Mouse (Mus musculus): Measurements from ENCODE around the gene Crim1. TPM values are rescaled to one million over a fixed set of nuclear protein-coding genes. Genes with fewer than 3 reads are reported as not detected.

Crim1 gene
- polyA plus RNA-seq, 1 experiment: 19.2 TPM

DNA sequence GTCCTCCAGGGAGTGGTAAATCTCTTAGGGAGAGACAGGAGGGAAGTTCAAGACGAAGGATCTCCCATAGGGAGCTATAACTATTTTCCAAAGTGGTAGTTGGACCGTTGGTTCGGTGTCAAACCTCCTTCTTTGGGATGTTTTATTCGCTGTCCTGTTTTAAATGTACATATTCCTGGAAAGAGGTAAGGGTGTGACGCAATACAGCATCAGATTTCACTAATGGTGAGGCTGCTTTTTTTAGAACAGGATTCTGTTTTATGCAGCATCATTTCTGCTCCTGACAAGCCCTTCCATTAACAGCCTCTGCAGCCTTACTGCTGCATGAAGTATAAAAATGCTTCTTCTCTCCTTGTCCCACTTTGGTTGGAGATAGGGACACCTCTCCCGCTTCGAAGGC, 95.9 kb downstream of the Crim1 start:
- Histone ChIP-seq H3K4me3 (ENCODE audit: control insufficient read depth, insufficient read depth, low read length) (no peak overlapping the region), H3K27me3 (ENCODE audit: control insufficient read depth, insufficient read depth, low read length) (no peaks in the 10 kb centered on the region), H3K4me1 (replicated peaks; ENCODE audit: control insufficient read depth, insufficient read depth, low read length) (no peaks in the 10 kb centered on the region; the same call in 1 of the 2 replicates), H3K36me3 (ENCODE audit: control insufficient read depth, insufficient read depth, low read length) (no peaks in the 10 kb centered on the region), H3K27ac (ENCODE audit: control insufficient read depth, insufficient read depth, low read length) (no peak overlapping the region)
- no peak for TF ChIP-seq POLR2A (IDR thresholded peaks at IDR 0.05; ENCODE audit: control insufficient read depth, extremely low read depth, insufficient read depth, low read length, poor library complexity)
- no peak for TF ChIP-seq CTCF (IDR thresholded peaks at IDR 0.05; ENCODE audit: borderline replicate concordance, control insufficient read depth, extremely low read depth, insufficient read depth, low read length, poor library complexity)
- WGBS: 92% methylated on average over 7 of the region's 7 CpGs
- DNase-seq: no peak

DNA sequence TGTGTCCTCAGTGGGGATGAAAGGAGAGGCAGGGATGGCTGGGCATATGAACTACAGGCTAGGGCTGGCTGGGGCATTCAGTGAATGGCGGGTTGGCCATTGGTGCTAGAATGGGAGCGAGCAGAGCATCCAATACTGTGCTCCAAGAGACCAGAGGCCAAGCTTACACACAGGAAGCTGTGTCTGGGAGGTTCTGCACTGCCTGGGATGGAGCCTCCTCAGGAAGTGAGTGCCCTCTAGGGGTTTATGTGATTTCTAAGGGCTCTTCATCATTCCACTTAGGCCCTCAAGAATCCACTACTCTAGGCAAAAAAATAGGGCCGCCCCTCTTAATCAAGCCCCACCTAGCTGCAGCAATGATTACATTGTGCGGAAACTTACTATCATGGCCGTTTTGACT, 98.1 kb downstream of the Crim1 start:
- H3K4me1 ChIP-seq (replicated peaks; ENCODE audit: control insufficient read depth, insufficient read depth, low read length): no peaks in the 10 kb centered on the region; the same call in 1 of the 2 replicates
- no peaks in the 10 kb centered on the region for H3K36me3 ChIP-seq (ENCODE audit: control insufficient read depth, insufficient read depth, low read length)
- H3K4me3 ChIP-seq (ENCODE audit: control insufficient read depth, insufficient read depth, low read length): no peak overlapping the region
- no peak overlapping the region for H3K27ac ChIP-seq (ENCODE audit: control insufficient read depth, insufficient read depth, low read length)
- 93% methylated on average over 5 of the region's 5 CpGs for WGBS
- no peak for TF ChIP-seq POLR2A (IDR thresholded peaks at IDR 0.05; ENCODE audit: control insufficient read depth, extremely low read depth, insufficient read depth, low read length, poor library complexity)
- TF ChIP-seq CTCF (IDR thresholded peaks at IDR 0.05; ENCODE audit: borderline replicate concordance, control insufficient read depth, extremely low read depth, insufficient read depth, low read length, poor library complexity): no peak
- no peak for DNase-seq
- H3K27me3 ChIP-seq (ENCODE audit: control insufficient read depth, insufficient read depth, low read length): no peaks in the 10 kb centered on the region

DNA sequence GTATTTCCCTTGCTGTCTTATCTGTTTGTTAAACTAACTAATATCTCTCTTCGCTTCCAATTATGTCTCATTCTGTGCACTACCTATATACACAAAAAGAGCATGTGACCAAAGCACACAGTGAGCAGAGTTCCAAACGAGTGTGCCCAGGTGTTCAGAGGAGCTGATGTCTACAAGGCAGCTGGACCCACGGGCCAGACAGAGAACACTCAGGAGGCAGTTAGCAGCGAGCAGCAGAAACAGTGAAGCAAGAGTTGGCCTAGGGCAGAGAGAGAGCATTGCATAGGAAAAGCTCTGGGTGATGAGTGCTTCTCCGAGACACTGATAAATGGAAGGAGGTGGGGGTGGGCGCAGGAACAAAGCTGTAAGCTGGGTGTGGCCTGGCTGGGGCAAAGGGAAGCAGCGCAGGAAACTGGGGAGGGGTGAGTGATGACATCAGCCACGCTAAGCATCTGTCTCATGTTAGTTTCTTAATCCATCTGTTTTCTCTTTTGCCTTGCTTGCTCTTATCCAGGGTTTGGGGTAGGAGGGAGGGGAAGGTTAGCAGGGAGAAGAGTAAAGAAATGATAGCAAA, 99.0 kb downstream of the Crim1 start:
- no peak for DNase-seq
- Histone ChIP-seq H3K4me1 (replicated peaks; ENCODE audit: control insufficient read depth, insufficient read depth, low read length) (no peaks in the 10 kb centered on the region; the same call in 1 of the 2 replicates), H3K36me3 (ENCODE audit: control insufficient read depth, insufficient read depth, low read length) (no peaks in the 10 kb centered on the region), H3K27ac (ENCODE audit: control insufficient read depth, insufficient read depth, low read length) (no peak overlapping the region), H3K27me3 (ENCODE audit: control insufficient read depth, insufficient read depth, low read length) (no peaks in the 10 kb centered on the region), H3K4me3 (ENCODE audit: control insufficient read depth, insufficient read depth, low read length) (no peak overlapping the region)
- TF ChIP-seq POLR2A (IDR thresholded peaks at IDR 0.05; ENCODE audit: control insufficient read depth, extremely low read depth, insufficient read depth, low read length, poor library complexity) (no peak), CTCF (IDR thresholded peaks at IDR 0.05; ENCODE audit: borderline replicate concordance, control insufficient read depth, extremely low read depth, insufficient read depth, low read length, poor library complexity) (no peak)
- whole genome bisulfite sequencing: 77% methylated on average over 8 of the region's 8 CpGs

DNA sequence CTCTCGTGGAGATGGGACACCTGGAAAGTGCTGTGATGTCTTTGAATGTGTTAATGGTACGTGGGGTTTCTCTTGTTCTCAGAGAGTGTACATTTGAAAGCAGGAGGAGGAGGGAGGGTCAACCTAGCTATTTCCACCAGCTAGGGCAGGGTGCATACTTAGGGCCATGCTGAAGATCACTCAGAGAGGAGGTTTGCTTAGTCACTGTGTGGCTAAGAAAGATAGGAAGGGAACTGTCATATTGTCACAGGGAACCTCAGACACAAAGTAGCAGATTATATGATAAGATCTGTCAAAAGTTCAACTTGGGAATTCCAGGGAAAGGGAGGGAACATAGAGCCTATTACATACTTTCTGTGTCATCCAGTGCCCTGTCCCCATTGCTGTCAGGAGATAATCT, 103.0 kb downstream of the Crim1 start:
- TF ChIP-seq POLR2A (IDR thresholded peaks at IDR 0.05; ENCODE audit: control insufficient read depth, extremely low read depth, insufficient read depth, low read length, poor library complexity) (no peak), CTCF (IDR thresholded peaks at IDR 0.05; ENCODE audit: borderline replicate concordance, control insufficient read depth, extremely low read depth, insufficient read depth, low read length, poor library complexity) (no peak)
- no peaks in the 10 kb centered on the region for H3K27me3 ChIP-seq (ENCODE audit: control insufficient read depth, insufficient read depth, low read length)
- no peak overlapping the region for H3K4me3 ChIP-seq (ENCODE audit: control insufficient read depth, insufficient read depth, low read length)
- WGBS: 31% methylated on average over 2 of the region's 2 CpGs
- H3K4me1 ChIP-seq (replicated peaks; ENCODE audit: control insufficient read depth, insufficient read depth, low read length): no peaks in the 10 kb centered on the region; the same call in 1 of the 2 replicates
- H3K36me3 ChIP-seq (ENCODE audit: control insufficient read depth, insufficient read depth, low read length): no peaks in the 10 kb centered on the region
- no peak overlapping the region for H3K27ac ChIP-seq (ENCODE audit: control insufficient read depth, insufficient read depth, low read length)
- DNase-seq: no peak

DNA sequence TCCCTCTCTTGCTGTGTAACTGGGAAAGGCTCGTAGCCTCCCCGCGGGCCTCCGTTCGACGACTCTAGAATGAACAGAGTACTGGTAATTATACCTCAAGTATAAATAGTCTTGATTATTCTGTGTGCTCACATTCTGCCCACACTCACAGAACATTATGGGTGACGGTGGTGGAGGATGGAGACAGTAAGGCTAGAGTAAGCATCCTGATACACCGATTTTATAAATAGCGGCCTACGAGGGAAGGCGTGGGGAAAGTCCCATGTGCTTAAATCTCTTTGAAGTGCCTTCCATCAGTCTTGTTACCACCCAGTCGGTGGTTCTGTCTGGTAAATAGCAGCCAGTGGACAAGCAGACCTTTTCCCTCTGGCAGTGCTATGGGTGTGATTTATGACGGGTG, 104.0 kb downstream of the Crim1 start:
- Histone ChIP-seq H3K4me1 (replicated peaks; ENCODE audit: control insufficient read depth, insufficient read depth, low read length) (no peaks in the 10 kb centered on the region; the same call in 1 of the 2 replicates), H3K36me3 (ENCODE audit: control insufficient read depth, insufficient read depth, low read length) (no peaks in the 10 kb centered on the region), H3K27me3 (ENCODE audit: control insufficient read depth, insufficient read depth, low read length) (no peaks in the 10 kb centered on the region), H3K4me3 (ENCODE audit: control insufficient read depth, insufficient read depth, low read length) (no peak overlapping the region), H3K27ac (ENCODE audit: control insufficient read depth, insufficient read depth, low read length) (no peak overlapping the region)
- WGBS: 95% methylated on average over 13 of the region's 13 CpGs
- no peak for TF ChIP-seq CTCF (IDR thresholded peaks at IDR 0.05; ENCODE audit: borderline replicate concordance, control insufficient read depth, extremely low read depth, insufficient read depth, low read length, poor library complexity)
- TF ChIP-seq POLR2A (IDR thresholded peaks at IDR 0.05; ENCODE audit: control insufficient read depth, extremely low read depth, insufficient read depth, low read length, poor library complexity): no peak
- DNase-seq: no peak

DNA sequence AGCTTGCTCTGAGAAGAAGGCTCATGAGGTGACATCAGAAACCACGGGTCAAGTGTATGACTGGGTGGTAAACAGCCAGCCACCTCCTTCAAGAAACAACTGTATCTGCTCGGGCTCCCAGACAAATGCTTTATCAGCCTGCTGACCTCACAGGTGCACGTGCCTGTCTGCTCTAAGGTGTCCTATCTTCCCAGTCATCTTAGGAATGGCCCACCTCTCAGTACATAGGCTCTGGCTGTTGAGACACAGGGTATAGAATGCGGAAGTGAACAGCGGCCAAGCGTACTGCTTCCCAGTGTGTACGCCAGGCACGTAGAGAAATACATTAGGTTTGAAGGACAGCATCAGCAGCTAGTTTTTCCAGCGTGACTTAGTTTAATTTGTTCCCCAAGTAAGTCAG, 106.4 kb downstream of the Crim1 start:
- WGBS: 97% methylated on average over 9 of the region's 9 CpGs

DNA sequence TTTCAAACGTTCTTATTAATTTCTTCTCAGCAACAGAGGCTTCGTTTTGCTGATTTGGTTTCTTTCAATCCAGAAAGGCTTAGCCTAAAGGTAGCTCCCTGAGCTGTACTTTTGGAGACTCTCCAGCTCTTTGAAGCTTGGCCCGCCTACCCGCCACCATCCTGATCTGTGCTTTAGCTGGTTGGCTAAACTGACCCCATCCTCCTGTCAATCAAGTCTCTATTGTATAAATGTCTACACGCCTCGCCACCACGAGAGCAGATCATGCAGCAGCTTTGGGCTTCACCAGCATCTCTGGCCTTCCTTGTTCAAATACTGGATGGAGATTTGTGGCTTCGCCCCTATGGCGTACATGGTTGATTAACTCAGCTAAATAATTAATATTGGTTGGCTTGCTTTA, 108.2 kb downstream of the Crim1 start:
- TF ChIP-seq CTCF (IDR thresholded peaks at IDR 0.05; ENCODE audit: borderline replicate concordance, control insufficient read depth, extremely low read depth, insufficient read depth, low read length, poor library complexity): no peak
- TF ChIP-seq POLR2A (IDR thresholded peaks at IDR 0.05; ENCODE audit: control insufficient read depth, extremely low read depth, insufficient read depth, low read length, poor library complexity): no peak
- 95% methylated on average over 9 of the region's 9 CpGs for WGBS
- Histone ChIP-seq H3K36me3 (ENCODE audit: control insufficient read depth, insufficient read depth, low read length) (no peaks in the 10 kb centered on the region), H3K4me3 (ENCODE audit: control insufficient read depth, insufficient read depth, low read length) (no peak overlapping the region), H3K27me3 (ENCODE audit: control insufficient read depth, insufficient read depth, low read length) (no peaks in the 10 kb centered on the region), H3K4me1 (replicated peaks; ENCODE audit: control insufficient read depth, insufficient read depth, low read length) (no peaks in the 10 kb centered on the region), H3K27ac (ENCODE audit: control insufficient read depth, insufficient read depth, low read length) (no peak overlapping the region)
- no peak for DNase-seq

More for the DNA sequence above, 106.4 kb downstream of the Crim1 start:
- Histone ChIP-seq H3K4me3 (ENCODE audit: control insufficient read depth, insufficient read depth, low read length) (no peak overlapping the region), H3K27me3 (ENCODE audit: control insufficient read depth, insufficient read depth, low read length) (no peaks in the 10 kb centered on the region), H3K36me3 (ENCODE audit: control insufficient read depth, insufficient read depth, low read length) (no peaks in the 10 kb centered on the region), H3K27ac (ENCODE audit: control insufficient read depth, insufficient read depth, low read length) (no peak overlapping the region), H3K4me1 (replicated peaks; ENCODE audit: control insufficient read depth, insufficient read depth, low read length) (no peaks in the 10 kb centered on the region)
- TF ChIP-seq POLR2A (IDR thresholded peaks at IDR 0.05; ENCODE audit: control insufficient read depth, extremely low read depth, insufficient read depth, low read length, poor library complexity) (no peak), CTCF (IDR thresholded peaks at IDR 0.05; ENCODE audit: borderline replicate concordance, control insufficient read depth, extremely low read depth, insufficient read depth, low read length, poor library complexity) (no peak)
- no peak for DNase-seq
